Mouse (Mus musculus): ENCODE data around the gene Akr1a1.

GRCm38 (mm10) chr4:116669291-116669690 lies 17.8 kb upstream of the Akr1a1 start:
- TF ChIP-seq MAFK (IDR thresholded peaks at IDR 0.05; ENCODE audit: insufficient read depth, low read depth, low read length) (no peak), ZNF384 (IDR thresholded peaks at IDR 0.05; ENCODE audit: low read depth, low read length) (no peak), ZC3H11A (IDR thresholded peaks at IDR 0.05; ENCODE audit: borderline replicate concordance, low read depth, low read length) (no peak), CHD2 (IDR thresholded peaks at IDR 0.05; ENCODE audit: low read depth, low read length) (no peak)

Data from ES-E14 (cell line).